In genomic region chr1:135401452-135402110, GRCm38 (mm10) we compare ENCODE assay signal across 19 mouse cellular contexts. TPM values are rescaled to one million over a fixed set of nuclear protein-coding genes. Genes with fewer than 3 reads are reported as not detected.
A peak's percentile ranks its signal among the peaks of the same experiment; 100 is the strongest.
DNase-seq lines count a peak whose midpoint lies in the region; ATAC-seq and TF ChIP-seq lines count a peak whose summit lies in the region.
"Had no signal": no experiment of that assay in that cellular context is flagged by ENCODE, and none has a peak within 500 bp of the region (broad histone marks: within the 10 kb centered on the region; RNA-seq: fewer than 3 reads in every experiment).

No protein-coding gene starts in this region.

- H3K9me3 ChIP-seq in heart, embryonic 10.5 days, result no peaks in the 10 kb centered on the region
- H3K9me3 ChIP-seq in lung, embryonic 14.5 days (ENCODE audit: low read depth, low read length), result no peaks in the 10 kb centered on the region
- H3K9me3 ChIP-seq: heart, embryonic 15.5 days; hindbrain, embryonic 12.5 days; midbrain, embryonic 15.5 days had no signal

- no peak for TF ChIP-seq POLR2A in heart, adult 2 months (IDR thresholded peaks at IDR 0.05; ENCODE audit: insufficient read depth, low read depth, low read length)

- no peaks in the 10 kb centered on the region for H3K4me1 ChIP-seq in heart, adult 2 months (ENCODE audit: control insufficient read depth, insufficient read depth, low read length)
- H3K4me1 ChIP-seq in heart, embryonic 10.5 days, result no peaks in the 10 kb centered on the region
- H3K4me1 ChIP-seq in lung, embryonic 14.5 days (ENCODE audit: insufficient read depth), result no peaks in the 10 kb centered on the region
- H3K4me1 ChIP-seq: heart, embryonic 15.5 days; hindbrain, embryonic 12.5 days; midbrain, embryonic 15.5 days had no signal

- no peaks in the 10 kb centered on the region for H3K27me3 ChIP-seq in heart, adult 2 months (ENCODE audit: control insufficient read depth, insufficient read depth, low read length)
- H3K27me3 ChIP-seq in heart, embryonic 10.5 days (ENCODE audit: insufficient read depth, poor library complexity, severe bottlenecking), result no peaks in the 10 kb centered on the region
- no peaks in the 10 kb centered on the region for H3K27me3 ChIP-seq in lung, embryonic 14.5 days (ENCODE audit: insufficient read depth, low read length)
- H3K27me3 ChIP-seq: heart, embryonic 15.5 days; hindbrain, embryonic 12.5 days; midbrain, embryonic 15.5 days had no signal

- H3K9ac ChIP-seq in heart, adult 2 months (ENCODE audit: low read depth, low read length), result no peak overlapping the region
- H3K9ac ChIP-seq in lung, embryonic 14.5 days, result no peak overlapping the region
- H3K9ac ChIP-seq: heart, embryonic 15.5 days; hindbrain, embryonic 12.5 days; liver, embryonic 14.5 days; midbrain, embryonic 15.5 days had no signal

- TF ChIP-seq CTCF in heart, adult 2 months (IDR thresholded peaks at IDR 0.05), result peak; percentile 46
- TF ChIP-seq CTCF in lung, embryonic 14.5 days (IDR thresholded peaks at IDR 0.05; ENCODE audit: low read depth), result peak; percentile 19; the same call in 1 of the 2 replicates

- ATAC-seq in lung, embryonic 14.5 days (ENCODE audit: insufficient read depth), result no peak
- ATAC-seq: midbrain, embryonic 15.5 days had no signal

- TF ChIP-seq EP300 in heart, adult 2 months (IDR thresholded peaks at IDR 0.05; ENCODE audit: insufficient read depth, low read depth, low read length), result no peak

- H3K36me3 ChIP-seq in heart, adult 2 months (ENCODE audit: control insufficient read depth, insufficient read depth, low read length), result peaks cover 7% of the 10 kb centered on the region
- H3K36me3 ChIP-seq in heart, embryonic 10.5 days, result peaks cover 93% of the 10 kb centered on the region
- H3K36me3 ChIP-seq in lung, embryonic 14.5 days (ENCODE audit: insufficient read depth), result peaks cover 96% of the 10 kb centered on the region

- intact Hi-C loops in heart, adult 2 months (cut with DNase I), result no loop called here

- no peaks in the 10 kb centered on the region for H3K79me2 ChIP-seq in heart, adult 2 months (replicated peaks; ENCODE audit: control insufficient read depth, insufficient read depth, low read length)

- 84% methylated on average over 3 of the region's 3 CpGs for WGBS in heart, adult 2 months
- 93% methylated on average over 3 of the region's 3 CpGs for WGBS in heart, embryonic 10.5 days
- WGBS in lung, embryonic 14.5 days, result 89% methylated on average over 3 of the region's 3 CpGs

- DNase-seq in heart, adult 2 months, result no peak
- no peak for DNase-seq in heart, embryonic 10.5 days (ENCODE audit: low spot score)
- DNase-seq in lung, embryonic 14.5 days, result peak; percentile 50
- no peak for DNase-seq in lung, postnatal 25 days (ENCODE audit: low spot score)
- peak; percentile 16 for DNase-seq in A20 (ENCODE audit: low read depth, low spot score)
- peak; percentile 14 for DNase-seq in brain, adult 2 months (ENCODE audit: low read depth, low spot score)
- DNase-seq in cerebellum, adult 18-20 months, result no peak
- DNase-seq: adrenal gland, postnatal 10 days; cerebellum, adult 9-10 months; gastrocnemius, postnatal 36 days; kidney, adult 11 months; kidney, postnatal 4 days; layer of hippocampus, postnatal 36 days; right cerebral cortex, postnatal 4 days; thymus, adult 2 months had no signal

- no peak overlapping the region for H3K4me3 ChIP-seq in heart, adult 2 months
- no peak overlapping the region for H3K4me3 ChIP-seq in heart, embryonic 10.5 days
- H3K4me3 ChIP-seq in lung, embryonic 14.5 days (ENCODE audit: low read depth, low read length), result no peak overlapping the region
- H3K4me3 ChIP-seq: heart, embryonic 15.5 days; hindbrain, embryonic 12.5 days; midbrain, embryonic 15.5 days had no signal

- H3K4me2 ChIP-seq in lung, embryonic 14.5 days, result no peak overlapping the region
- H3K4me2 ChIP-seq: heart, embryonic 15.5 days; hindbrain, embryonic 12.5 days; midbrain, embryonic 15.5 days had no signal

- H3K27ac ChIP-seq in heart, adult 2 months, result no peak overlapping the region
- no peak overlapping the region for H3K27ac ChIP-seq in heart, embryonic 10.5 days
- H3K27ac ChIP-seq in lung, embryonic 14.5 days (ENCODE audit: low read depth), result no peak overlapping the region
- H3K27ac ChIP-seq: heart, embryonic 15.5 days; hindbrain, embryonic 12.5 days; liver, embryonic 14.5 days; midbrain, embryonic 15.5 days had no signal

RNA-seq across cellular contexts. Expression of gene Shisa4, which starts 26.5 kb away (rescaled TPM):
- 1 to 10 TPM; 2.2 to 2.3 TPM for total RNA-seq in heart, adult 2 months (2021)
- 6.7 and 10.4 TPM in 2 replicates for polyA plus RNA-seq in heart, adult 2 months (2012; rRNA removed)
- polyA plus RNA-seq in heart, embryonic 10.5 days (2016; fragmentation: Nextera tagmentation; extraction: Ambion mirVana), result 33.1 and 39.6 TPM in 2 replicates
- 26.1 and 31.2 TPM in 2 replicates for polyA plus RNA-seq in lung, embryonic 14.5 days (2014; fragmentation: Nextera tagmentation; extraction: Ambion mirVana)

RNA-seq across cellular contexts. Expression of gene Ipo9, which starts 28.7 kb away (rescaled TPM):
- 10 to 100 TPM; 31.9 to 35.3 TPM for total RNA-seq in heart, adult 2 months (2021)
- polyA plus RNA-seq in heart, adult 2 months (2012; rRNA removed), result 40.8 and 64.6 TPM in 2 replicates
- 118 and 134 TPM in 2 replicates for polyA plus RNA-seq in heart, embryonic 10.5 days (2016; fragmentation: Nextera tagmentation; extraction: Ambion mirVana)
- 148 and 158 TPM in 2 replicates for polyA plus RNA-seq in lung, embryonic 14.5 days (2014; fragmentation: Nextera tagmentation; extraction: Ambion mirVana)

Comparison
In these comparisons a context has a peak if more than half of its experiments do, and no peak if none do; other contexts are left out.
1. DNase-seq: peak in lung, embryonic 14.5 days (single experiment), A20 (single experiment) and brain, adult 2 months (single experiment); none in heart, adult 2 months (0 of 2), heart, embryonic 10.5 days (single experiment), lung, postnatal 25 days (single experiment) and cerebellum, adult 18-20 months (0 of 2).